Mouse (Mus musculus) liver, adult 2 months (tissue): ENCODE data around the gene 8030411F24Rik.

ENCODE experiments used
- CTCF ChIP-seq: fragments of 200-500 bp; IDR thresholded peaks from 2 replicates; pipeline ENCODE4 v1.5.1; 2011; ENCODE audit warnings: low read depth, low read length, control low read depth
- POLR2A ChIP-seq: fragments of 200-500 bp; IDR thresholded peaks from 2 replicates; pipeline ENCODE4 v1.6.1; 2011; ENCODE audit warnings: low read length, control low read depth; ENCODE audit not compliant: insufficient read depth; ENCODE audit errors: extremely low read depth

DNA sequence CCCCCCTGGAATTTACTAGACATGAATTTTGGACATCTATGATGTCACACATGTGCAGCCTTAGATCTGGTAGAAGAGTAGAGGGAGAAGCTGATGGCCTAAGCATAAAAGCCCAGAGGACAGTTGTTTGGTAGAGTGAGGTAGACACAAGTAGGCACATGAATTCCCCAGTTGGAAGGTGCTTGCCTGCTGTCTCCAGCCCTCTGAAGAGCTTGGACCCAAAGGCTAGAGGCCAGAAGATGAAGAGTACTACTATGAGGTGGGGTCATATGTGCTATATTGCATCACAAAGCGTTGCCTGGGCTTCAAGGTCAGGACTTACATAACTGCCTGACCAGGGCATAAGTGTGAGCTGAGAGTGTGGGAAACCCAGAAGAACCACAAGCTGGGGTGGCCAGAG lies 16.7 kb downstream of the 8030411F24Rik start, which contains the start of gene Cst8:
- no peak for TF ChIP-seq CTCF
- TF ChIP-seq POLR2A: no peak
